Mouse (Mus musculus) G1E-ER4 (cell line): Measurements from ENCODE around the gene Gm11115. TPM values are rescaled to one million over a fixed set of nuclear protein-coding genes. Genes with fewer than 3 reads are reported as not detected.

Source experiments
- GATA1 ChIP-seq: IDR thresholded peaks from one replicate; pipeline ENCODE4 v1.8.0; 2012; ENCODE audit warnings: low read length, inconsistent platforms
- polyA plus RNA-seq: library from polyadenylated mRNA; stranded (reverse); fragments of >175 nt; gene quantifications from 2 replicates; pipeline ENCODE4 v1.2.3, GENCODE M21; 2012

Gm11115 gene
- polyA plus RNA-seq, result not detected in 2 replicates

GRCm38 (mm10) chr5:88153999-88154398 is at the start of gene Gm11115:
Gm11115 (minus strand) TSS chr5:88154099.
- TF ChIP-seq GATA1, result no peak

GRCm38 (mm10) chr5:88111430-88111829 is 42.5 kb downstream of the Gm11115 start, which contains the start of gene Gm11116:
Gm11116 (minus strand) TSS chr5:88111530.
- no peak for TF ChIP-seq GATA1

Other genes with a start within 250 kb of the Gm11115 start
- gene Csn3, start 228.5 kb downstream of the Gm11115 start, polyA plus RNA-seq, result not detected in 2 replicates
- not detected in 2 replicates for gene 2310003L06Rik, start 184.6 kb downstream of the Gm11115 start, polyA plus RNA-seq
- not detected in 2 replicates for gene Gm28434, start 184.6 kb downstream of the Gm11115 start, polyA plus RNA-seq
- not detected in 2 replicates for gene Cabs1, start 174.7 kb downstream of the Gm11115 start, polyA plus RNA-seq
- gene Smr3a, start 151.6 kb downstream of the Gm11115 start, polyA plus RNA-seq, result not detected in 2 replicates
- gene Smr2, start 67.5 kb downstream of the Gm11115 start, polyA plus RNA-seq, result not detected in 2 replicates
- not detected in 2 replicates for gene Gm11116, start 42.6 kb downstream of the Gm11115 start, polyA plus RNA-seq
- not detected in 2 replicates for gene Gm7714, start 114.8 kb upstream of the Gm11115 start, polyA plus RNA-seq
- gene Prol1, start 163.2 kb upstream of the Gm11115 start, polyA plus RNA-seq, result not detected in 2 replicates
- not detected in 2 replicates for gene Amtn, start 222.0 kb upstream of the Gm11115 start, polyA plus RNA-seq